Mouse (Mus musculus) ovary, postnatal 10 days (tissue): Measurements from ENCODE around the gene Slc38a4.

Experiments used
- DNase-seq: peaks from one replicate; pipeline ENCODE4 v3.0.0; 2022; ENCODE audit warnings: low spot score

Slc38a4 gene

GRCm38 (mm10) chr15:97015036-97015596 lies 40.6 kb downstream of the Slc38a4 start:
- DNase-seq = no peak

GRCm38 (mm10) chr15:97011599-97012372 lies 44.0 kb downstream of the Slc38a4 start:
- no peak for DNase-seq

- DNase-seq = no peak
Observed at GRCm38 (mm10) chr15:97009271-97009670, 46.5 kb downstream of the Slc38a4 start.

- no peak for DNase-seq
Observed at GRCm38 (mm10) chr15:97005631-97006234, 50.0 kb downstream of the Slc38a4 start.

GRCm38 (mm10) chr15:97004525-97004867 lies 51.3 kb downstream of the Slc38a4 start:
- no peak for DNase-seq

- no peak for DNase-seq
Observed at GRCm38 (mm10) chr15:97003851-97004524, 51.8 kb downstream of the Slc38a4 start.

GRCm38 (mm10) chr15:97003186-97003585 lies 52.6 kb downstream of the Slc38a4 start:
- no peak for DNase-seq

GRCm38 (mm10) chr15:97002752-97003151 lies 53.0 kb downstream of the Slc38a4 start:
- DNase-seq = no peak

- DNase-seq = no peak
Observed at GRCm38 (mm10) chr15:97001886-97002285, 53.9 kb downstream of the Slc38a4 start.

- DNase-seq = no peak
Observed at GRCm38 (mm10) chr15:97001416-97001815, 54.3 kb downstream of the Slc38a4 start.

- no peak for DNase-seq
Observed at GRCm38 (mm10) chr15:97000319-97001251, 55.2 kb downstream of the Slc38a4 start.

- no peak for DNase-seq
Observed at GRCm38 (mm10) chr15:96999401-96999800, 56.4 kb downstream of the Slc38a4 start.

- DNase-seq = no peak
Observed at GRCm38 (mm10) chr15:96985618-96986017, 70.1 kb downstream of the Slc38a4 start.

GRCm38 (mm10) chr15:96983581-96984330 lies 72.0 kb downstream of the Slc38a4 start:
- no peak for DNase-seq

- no peak for DNase-seq
Observed at GRCm38 (mm10) chr15:96975125-96975524, 80.6 kb downstream of the Slc38a4 start.

GRCm38 (mm10) chr15:96974131-96974530 lies 81.6 kb downstream of the Slc38a4 start:
- no peak for DNase-seq

GRCm38 (mm10) chr15:96973370-96973769 lies 82.4 kb downstream of the Slc38a4 start:
- DNase-seq = no peak

- no peak for DNase-seq
Observed at GRCm38 (mm10) chr15:96972706-96973274, 83.0 kb downstream of the Slc38a4 start.

GRCm38 (mm10) chr15:96971906-96972305 lies 83.8 kb downstream of the Slc38a4 start:
- DNase-seq = no peak

- DNase-seq = no peak
Observed at GRCm38 (mm10) chr15:96969792-96970191, 86.0 kb downstream of the Slc38a4 start.

GRCm38 (mm10) chr15:96968741-96969140 lies 87.0 kb downstream of the Slc38a4 start:
- no peak for DNase-seq
